Mouse (Mus musculus): Measurements from ENCODE around the gene Plekho1. TPM values are rescaled to one million over a fixed set of nuclear protein-coding genes. Genes with fewer than 3 reads are reported as not detected.

Gene Plekho1
- polyA plus RNA-seq, 2 experiments = 3.6 to 9.0 TPM

DNA sequence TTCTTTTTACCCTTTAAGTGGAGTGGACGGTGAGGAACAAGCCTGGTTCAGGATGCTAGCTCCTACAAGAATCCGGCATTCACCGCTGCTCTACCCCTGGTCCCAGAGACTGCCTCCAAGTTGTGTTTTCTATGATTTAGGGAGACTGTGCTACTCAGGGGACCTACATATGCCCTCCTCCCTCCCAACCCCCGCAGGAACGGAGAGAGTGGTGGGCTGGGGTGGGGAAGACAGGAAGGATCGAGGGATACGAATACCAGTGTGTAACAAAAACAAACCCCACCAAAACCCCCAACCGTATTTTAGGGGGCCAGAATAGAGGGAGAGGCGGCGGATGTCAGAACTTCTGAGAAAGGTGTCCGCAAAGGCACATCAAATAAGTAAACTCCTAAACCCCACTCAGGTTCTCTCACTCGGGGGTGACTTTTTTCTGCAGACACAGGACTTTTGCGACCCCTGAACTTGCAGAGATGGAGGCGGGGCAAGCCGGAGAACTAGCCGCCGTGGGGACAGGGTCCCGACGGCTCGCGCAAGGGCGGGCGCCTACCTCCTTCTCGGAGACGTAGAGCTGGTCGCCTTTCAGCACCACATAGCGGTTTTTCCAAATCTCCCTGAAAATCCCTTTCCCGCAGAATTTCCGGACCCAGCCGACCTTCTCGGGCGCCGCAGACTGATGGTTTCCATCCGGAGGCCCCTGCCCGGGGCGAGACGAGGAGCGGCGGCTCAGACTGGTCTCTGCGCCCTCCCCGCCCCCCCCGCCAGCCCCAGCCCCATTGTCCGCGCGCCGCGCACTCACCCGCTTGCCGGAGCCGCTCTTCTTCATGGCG is 613 bp downstream of the Plekho1 start:
- Histone ChIP-seq H3K4me1 (replicated peaks; ENCODE audit: control insufficient read depth in 2 of 2, insufficient read depth in 2 of 2, low read length in 1 of 2) (peaks cover 20 to 35% of the 10 kb centered on the region in 2 experiments), H3K27ac (peak overlapping the region; percentile 23; the same call in 1 of the 2 replicates), H3K36me3 (replicated peaks; ENCODE audit: control insufficient read depth, insufficient read depth, low read depth) (no peaks in the 10 kb centered on the region), H3K9me3 (ENCODE audit: control insufficient read depth, low read length) (no peaks in the 10 kb centered on the region), H3K27me3 (ENCODE audit: control insufficient read depth, insufficient read depth, low read length) (peaks cover 31% of the 10 kb centered on the region), H3K4me2 (ENCODE audit: low read depth) (peak overlapping the region; percentile 84), H3K9ac (replicated peaks) (peak overlapping the region; percentile 35), H3K4me3 (ENCODE audit: insufficient read depth in 1 of 2, low read depth in 2 of 2, low read length in 2 of 2) (peak overlapping the region; percentile 60 to 61)
- WGBS (ENCODE audit: insufficient replicate concordance) = 1% methylated on average over 51 of the region's 51 CpGs
- no peak for TF ChIP-seq CTCF (IDR thresholded peaks at IDR 0.05; ENCODE audit: low read depth)
- TF ChIP-seq EP300 (IDR thresholded peaks at IDR 0.05; ENCODE audit: low read depth) = no peak
- DNase-seq (ENCODE audit: low read depth in 3 of 3, low spot score in 3 of 3) = no peak
- no peak for ATAC-seq (ENCODE audit: insufficient read depth)

DNA sequence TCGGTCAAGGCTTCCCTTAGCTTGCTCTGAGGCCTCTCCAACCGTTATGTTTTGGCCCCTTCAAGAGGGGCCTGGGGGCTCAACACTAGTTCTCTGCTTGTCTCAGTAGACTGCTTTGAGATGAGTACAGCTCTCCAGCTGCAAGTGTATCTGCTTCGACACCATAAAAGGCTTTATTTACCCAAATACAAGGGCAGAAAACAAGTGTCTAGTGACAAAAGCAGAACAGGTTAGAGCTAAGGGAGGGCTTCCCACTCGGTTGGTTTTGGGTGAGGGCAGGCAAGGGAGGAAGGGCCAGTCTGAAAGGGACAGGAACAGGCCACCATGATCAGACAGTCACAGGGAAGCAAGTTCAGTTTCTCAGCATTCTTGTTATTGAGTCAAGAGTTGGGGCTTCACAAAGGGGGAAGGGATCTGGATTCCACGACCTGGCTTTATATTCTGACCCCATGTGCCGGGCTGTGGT is 1.4 kb downstream of the Plekho1 start:
- Histone ChIP-seq H3K36me3 (replicated peaks; ENCODE audit: control insufficient read depth, insufficient read depth, low read depth) (no peaks in the 10 kb centered on the region), H3K27ac (no peak overlapping the region), H3K27me3 (ENCODE audit: control insufficient read depth, insufficient read depth, low read length) (peaks cover 31% of the 10 kb centered on the region), H3K4me1 (replicated peaks; ENCODE audit: control insufficient read depth in 2 of 2, insufficient read depth in 2 of 2, low read length in 1 of 2) (peaks cover 13 to 28% of the 10 kb centered on the region in 2 experiments), H3K9ac (replicated peaks) (no peak overlapping the region), H3K4me2 (ENCODE audit: low read depth) (peak overlapping the region; percentile 84), H3K4me3 (ENCODE audit: insufficient read depth in 1 of 2, low read depth in 2 of 2, low read length in 2 of 2) (peak overlapping the region; percentile 35 to 61; a peak in 3 of 4 replicates), H3K9me3 (ENCODE audit: control insufficient read depth, low read length) (no peaks in the 10 kb centered on the region)
- TF ChIP-seq CTCF (IDR thresholded peaks at IDR 0.05; ENCODE audit: low read depth) (no peak), EP300 (IDR thresholded peaks at IDR 0.05; ENCODE audit: low read depth) (no peak)
- 21% methylated on average over 6 of the region's 6 CpGs for WGBS (ENCODE audit: insufficient replicate concordance)
- DNase-seq (ENCODE audit: low read depth in 3 of 3, low spot score in 3 of 3) = no peak
- no peak for ATAC-seq (ENCODE audit: insufficient read depth)

DNA sequence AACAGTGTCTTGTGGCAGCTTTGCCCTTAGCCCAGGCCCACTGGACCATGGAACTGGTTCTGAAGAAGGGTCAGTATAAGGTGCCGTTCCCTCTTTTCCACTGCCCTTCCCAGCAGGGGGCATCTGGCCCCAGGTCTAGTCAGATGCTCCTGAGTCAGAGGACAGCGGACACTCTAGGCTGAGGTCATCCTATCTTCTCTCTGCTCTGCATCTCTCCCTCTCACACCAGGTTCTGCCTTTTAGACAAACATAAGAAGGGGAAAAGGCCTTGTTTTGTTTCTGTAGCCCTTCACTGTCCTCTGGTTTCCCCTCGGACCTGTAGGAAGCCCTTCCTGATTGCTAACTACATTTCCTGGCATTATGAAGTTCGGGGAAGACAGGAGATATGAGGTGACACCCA is 1.9 kb downstream of the Plekho1 start:
- Histone ChIP-seq H3K36me3 (replicated peaks; ENCODE audit: control insufficient read depth, insufficient read depth, low read depth) (no peaks in the 10 kb centered on the region), H3K4me3 (ENCODE audit: insufficient read depth in 1 of 2, low read depth in 2 of 2, low read length in 2 of 2) (0 out of 4 replicates have a peak overlapping the region, but pooled peaks of 1 of the 2 experiments have one; percentile 1), H3K9me3 (ENCODE audit: control insufficient read depth, low read length) (no peaks in the 10 kb centered on the region), H3K4me2 (ENCODE audit: low read depth) (peak overlapping the region; percentile 84), H3K9ac (replicated peaks) (no peak overlapping the region), H3K27ac (no peak overlapping the region), H3K27me3 (ENCODE audit: control insufficient read depth, insufficient read depth, low read length) (peaks cover 31% of the 10 kb centered on the region), H3K4me1 (replicated peaks; ENCODE audit: control insufficient read depth in 2 of 2, insufficient read depth in 2 of 2, low read length in 1 of 2) (peaks cover 9 to 22% of the 10 kb centered on the region in 2 experiments)
- DNase-seq (ENCODE audit: low read depth in 3 of 3, low spot score in 3 of 3) (no peak), ATAC-seq (ENCODE audit: insufficient read depth) (no peak)
- WGBS (ENCODE audit: insufficient replicate concordance) = 34% methylated on average over 4 of the region's 4 CpGs
- TF ChIP-seq CTCF (IDR thresholded peaks at IDR 0.05; ENCODE audit: low read depth) (peak; percentile 39; the same call in 1 of the 2 replicates), EP300 (IDR thresholded peaks at IDR 0.05; ENCODE audit: low read depth) (no peak)

DNA sequence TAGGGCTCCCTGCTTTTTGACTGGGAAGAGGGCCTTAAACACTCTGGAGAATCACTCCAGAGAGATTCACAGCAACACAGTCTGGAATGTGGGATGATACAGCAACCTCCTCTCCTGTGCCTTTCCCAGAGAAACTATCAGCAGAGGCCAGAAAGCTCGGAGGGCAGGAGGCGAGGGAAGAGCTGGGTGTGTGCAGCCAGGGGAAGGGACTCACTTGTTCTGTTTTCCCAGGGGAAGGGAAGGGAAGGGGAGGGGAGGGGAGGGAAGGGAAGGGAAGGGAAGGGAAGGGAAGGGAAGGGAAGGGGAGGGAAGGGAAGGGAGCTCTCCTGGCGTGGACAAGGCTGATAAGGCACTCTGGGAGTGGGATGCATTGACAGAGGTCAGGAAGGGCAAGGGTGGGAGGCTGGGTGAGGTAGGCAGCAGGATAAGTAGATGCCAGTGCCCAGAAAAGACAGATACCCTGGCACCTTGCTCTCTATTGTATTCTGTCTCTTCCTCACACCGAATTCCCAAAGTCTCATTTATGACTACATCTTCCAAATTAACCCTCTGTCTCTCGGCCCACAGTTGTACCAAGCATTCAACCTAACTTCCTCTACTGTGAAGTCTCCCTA is 2.7 kb downstream of the Plekho1 start:
- no peak overlapping the region for H3K27ac ChIP-seq
- DNase-seq (ENCODE audit: low read depth in 3 of 3, low spot score in 3 of 3) = no peak
- TF ChIP-seq EP300 (IDR thresholded peaks at IDR 0.05; ENCODE audit: low read depth) (no peak), CTCF (IDR thresholded peaks at IDR 0.05; ENCODE audit: low read depth) (no peak)
- no peak overlapping the region; the same call in 1 of the 2 replicates for H3K4me2 ChIP-seq (ENCODE audit: low read depth)
- no peaks in the 10 kb centered on the region for H3K9me3 ChIP-seq (ENCODE audit: control insufficient read depth, low read length)
- H3K4me3 ChIP-seq (ENCODE audit: insufficient read depth in 1 of 2, low read depth in 2 of 2, low read length in 2 of 2) = no peak overlapping the region
- no peak for ATAC-seq (ENCODE audit: insufficient read depth)
- 54% methylated on average over 5 of the region's 5 CpGs for WGBS (ENCODE audit: insufficient replicate concordance)
- peaks cover 6 to 19% of the 10 kb centered on the region in 2 experiments for H3K4me1 ChIP-seq (replicated peaks; ENCODE audit: control insufficient read depth in 2 of 2, insufficient read depth in 2 of 2, low read length in 1 of 2)
- peaks cover 31% of the 10 kb centered on the region for H3K27me3 ChIP-seq (ENCODE audit: control insufficient read depth, insufficient read depth, low read length)
- no peaks in the 10 kb centered on the region for H3K36me3 ChIP-seq (replicated peaks; ENCODE audit: control insufficient read depth, insufficient read depth, low read depth)
- H3K9ac ChIP-seq (replicated peaks) = no peak overlapping the region

DNA sequence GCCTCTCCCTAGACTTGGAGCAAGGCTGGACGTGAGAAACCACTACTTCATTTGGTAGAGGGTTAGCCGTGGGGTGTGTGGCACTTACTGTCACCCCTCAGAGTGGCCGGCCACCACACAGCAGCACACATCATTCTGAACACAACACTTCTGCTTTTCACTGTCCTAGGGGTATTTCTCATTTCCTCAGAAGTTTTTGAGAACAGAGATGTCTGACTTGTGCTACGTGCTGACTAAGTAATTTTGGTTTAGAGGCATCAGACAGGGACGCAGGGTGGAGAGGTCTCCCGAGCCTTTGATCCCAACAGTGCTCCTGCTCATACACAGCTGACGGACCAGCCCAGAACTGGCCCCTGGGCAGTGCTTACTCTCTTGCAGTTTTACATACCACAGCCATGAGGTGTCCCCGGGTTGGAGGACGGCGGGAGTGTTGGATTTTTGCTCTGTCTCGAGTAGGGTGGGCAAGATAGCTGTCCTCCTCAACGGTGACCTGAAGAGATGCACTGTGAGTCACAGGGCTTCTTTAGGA is 5.3 kb downstream of the Plekho1 start:
- Histone ChIP-seq H3K27me3 (ENCODE audit: control insufficient read depth, insufficient read depth, low read length) (peaks cover 21% of the 10 kb centered on the region), H3K4me3 (ENCODE audit: insufficient read depth in 1 of 2, low read depth in 2 of 2, low read length in 2 of 2) (no peak overlapping the region), H3K4me2 (ENCODE audit: low read depth) (no peak overlapping the region), H3K9ac (replicated peaks) (no peak overlapping the region), H3K9me3 (ENCODE audit: control insufficient read depth, low read length) (no peaks in the 10 kb centered on the region), H3K36me3 (replicated peaks; ENCODE audit: control insufficient read depth, insufficient read depth, low read depth) (no peaks in the 10 kb centered on the region), H3K4me1 (replicated peaks; ENCODE audit: control insufficient read depth in 2 of 2, insufficient read depth in 2 of 2, low read length in 1 of 2) (peaks cover 0 to 24% of the 10 kb centered on the region in 2 experiments; a peak in 3 of 4 replicates), H3K27ac (no peak overlapping the region)
- 54% methylated on average over 12 of the region's 12 CpGs for WGBS (ENCODE audit: insufficient replicate concordance)
- TF ChIP-seq CTCF (IDR thresholded peaks at IDR 0.05; ENCODE audit: low read depth) (no peak), EP300 (IDR thresholded peaks at IDR 0.05; ENCODE audit: low read depth) (no peak)
- ATAC-seq (ENCODE audit: insufficient read depth) = no peak
- DNase-seq (ENCODE audit: low read depth in 3 of 3, low spot score in 3 of 3) = no peak

All from liver, embryonic 14.5 days (tissue).